Mouse (Mus musculus) kidney, postnatal 25 days (tissue): ENCODE data around the gene Tmem213.

Source experiments
- DNase-seq, 2 experiments: peaks; one replicate each; pipeline ENCODE4 v3.0.0; 2021; ENCODE audit warnings: mixed read lengths in 2 of 2

Tmem213 gene

GRCm38 (mm10) chr6:38118341-38118740 is 9.3 kb downstream of the Tmem213 start:
- no peak for DNase-seq

- peak; percentile 83 to 90 for DNase-seq
These were observed 11.8 kb downstream of the Tmem213 start for GRCm38 (mm10) chr6:38120681-38121371.

DNA sequence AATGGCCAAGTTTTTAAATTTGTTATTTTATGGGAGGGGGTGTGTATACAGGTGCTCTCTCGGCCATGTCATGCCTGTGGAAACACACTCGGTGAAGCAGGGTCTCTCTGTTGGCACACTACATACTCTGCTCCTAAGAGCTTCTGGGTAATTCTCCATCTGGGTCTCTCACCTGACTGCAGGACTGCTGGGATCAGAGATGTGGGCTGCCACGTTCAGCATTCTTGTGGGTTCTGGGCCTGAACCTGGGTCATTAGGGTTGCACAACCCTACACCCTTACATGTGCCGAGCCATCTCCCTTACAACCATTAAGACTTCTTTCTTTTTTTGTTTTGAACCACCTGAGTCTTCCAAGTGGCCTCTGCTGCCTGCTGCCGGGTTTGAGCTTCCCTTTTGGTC is 12.8 kb downstream of the Tmem213 start:
- DNase-seq = peak in 1 of 2 experiments; percentile 62

- DNase-seq = peak; percentile 63 to 84
These were observed 13.7 kb downstream of the Tmem213 start for GRCm38 (mm10) chr6:38122791-38123190.

DNA sequence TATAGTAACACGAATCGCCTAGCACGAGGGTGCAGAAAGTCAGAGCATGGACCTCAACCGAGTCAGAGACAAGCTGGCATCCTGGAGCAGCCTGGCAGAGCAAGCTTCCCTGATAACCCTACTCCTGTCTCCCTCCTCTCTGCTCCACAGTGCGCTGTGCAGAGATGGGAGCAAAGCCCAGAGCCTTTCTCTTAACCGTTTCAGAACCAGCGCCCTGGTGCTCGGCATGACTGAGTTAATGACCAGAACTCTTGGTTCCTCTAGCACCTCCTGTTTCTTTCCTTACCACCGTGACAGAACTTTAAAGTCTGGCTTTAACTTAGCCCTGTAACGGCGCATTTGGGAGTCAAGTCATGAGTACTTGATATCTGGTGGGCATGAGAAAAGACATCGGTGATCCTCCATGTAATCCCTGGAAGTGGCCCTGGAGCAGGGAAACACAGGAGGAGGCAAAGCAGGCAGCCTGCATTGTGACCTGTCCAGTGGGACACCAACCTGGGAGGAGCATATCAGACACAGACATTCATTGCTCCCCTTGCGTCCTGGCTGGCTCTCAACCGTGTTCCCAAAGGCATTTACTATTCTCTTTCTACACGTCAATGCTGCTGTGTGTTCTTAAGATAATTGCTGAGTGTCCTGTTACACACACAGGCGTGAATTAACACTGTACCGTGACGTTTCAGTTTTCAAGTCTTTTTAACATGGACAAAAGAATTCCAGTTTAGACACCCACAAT is 14.6 kb downstream of the Tmem213 start:
- peak in 1 of 2 experiments; percentile 58 for DNase-seq

GRCm38 (mm10) chr6:38124207-38124835 is 15.3 kb downstream of the Tmem213 start, which contains the start of gene Atp6v0a4:
Atp6v0a4 (minus strand) TSS chr6:38124586.
- DNase-seq = peak; percentile 88 to 92

DNA sequence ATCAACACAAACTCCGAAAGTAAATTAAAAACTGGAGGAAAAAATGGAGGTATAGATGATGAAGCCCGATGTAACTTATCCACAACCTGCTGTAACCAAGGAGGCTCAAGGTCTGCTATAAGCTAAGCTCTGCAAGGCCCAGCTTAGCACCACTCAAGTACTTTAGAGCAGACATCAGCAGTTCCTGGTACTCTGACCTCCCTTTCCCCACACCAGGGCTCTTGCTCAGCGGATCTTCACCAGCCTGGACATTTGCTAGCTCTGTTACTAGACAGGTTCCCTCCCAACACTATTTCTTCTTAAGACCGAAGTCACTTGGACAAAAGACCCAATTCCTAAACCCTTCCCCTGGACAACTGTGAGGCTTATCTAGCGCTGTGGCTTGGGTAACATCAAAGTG is 15.8 kb downstream of the Tmem213 start:
- DNase-seq = peak in 1 of 2 experiments; percentile 68

- peak in 1 of 2 experiments; percentile 63 for DNase-seq
These were observed 16.4 kb downstream of the Tmem213 start for GRCm38 (mm10) chr6:38125462-38125861.

DNA sequence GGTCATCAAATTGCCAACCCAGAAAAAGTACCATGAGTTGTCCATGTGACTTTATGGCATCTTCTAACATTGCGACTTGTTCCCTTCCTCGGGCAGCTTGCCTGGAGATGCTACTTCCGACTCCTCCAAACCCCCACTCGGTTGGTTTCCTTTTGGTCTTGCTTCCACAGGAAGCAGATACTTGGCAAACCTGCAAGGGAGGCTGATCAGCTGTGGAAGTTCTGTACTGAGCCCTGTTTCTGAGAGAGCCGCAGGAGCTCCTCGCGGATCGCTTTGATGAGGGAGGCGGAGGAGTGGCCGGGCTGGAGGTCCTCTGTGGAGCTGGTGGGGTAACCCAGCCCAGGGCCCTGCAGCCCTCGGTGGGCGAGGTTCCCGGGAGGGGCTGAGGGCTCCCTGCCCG is 19.1 kb downstream of the Tmem213 start:
- peak; percentile 55 to 69 for DNase-seq

DNA sequence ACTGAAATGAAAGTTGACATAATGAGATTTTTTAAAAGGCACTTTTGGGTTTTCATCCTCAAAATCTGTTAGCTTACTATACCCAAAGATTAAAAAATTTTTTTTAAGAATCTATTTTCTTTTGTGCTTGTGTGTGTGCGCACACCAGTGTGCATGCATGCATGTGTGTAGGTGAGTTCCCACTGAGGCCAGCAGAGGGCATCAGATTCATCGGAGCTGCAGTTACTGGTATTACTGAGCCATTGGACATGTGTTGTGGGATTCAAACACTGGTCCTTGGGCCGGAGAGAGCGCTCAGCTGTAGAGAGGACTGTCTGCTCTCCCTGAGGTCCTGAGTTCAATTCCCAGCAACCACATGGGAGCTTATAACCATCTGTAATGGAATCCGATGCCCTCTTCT is 20.8 kb downstream of the Tmem213 start:
- DNase-seq = no peak

DNA sequence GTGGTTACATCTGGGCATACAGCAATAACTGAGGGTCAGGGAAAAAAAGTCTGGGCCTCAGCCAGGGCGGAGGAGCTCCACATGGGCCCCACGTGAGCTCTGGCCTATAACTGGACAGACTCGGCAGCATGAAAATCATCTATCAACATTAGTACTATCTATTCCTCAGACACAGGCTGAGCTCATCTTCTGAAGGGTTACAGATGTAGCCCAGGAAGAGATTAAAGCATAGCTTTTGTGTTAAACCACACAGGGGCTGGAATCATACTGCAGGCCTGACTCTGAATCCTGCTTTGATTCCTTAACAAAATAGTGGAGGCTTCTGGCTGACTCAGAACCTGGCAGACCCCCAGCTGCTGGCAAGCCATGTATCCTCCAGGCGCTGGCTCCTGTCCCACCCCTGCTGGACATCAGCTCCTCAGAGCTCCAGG is 22.8 kb downstream of the Tmem213 start:
- DNase-seq = peak; percentile 78 to 82

GRCm38 (mm10) chr6:38134806-38135559 is 25.9 kb downstream of the Tmem213 start:
- DNase-seq = peak; percentile 53 to 58

DNA sequence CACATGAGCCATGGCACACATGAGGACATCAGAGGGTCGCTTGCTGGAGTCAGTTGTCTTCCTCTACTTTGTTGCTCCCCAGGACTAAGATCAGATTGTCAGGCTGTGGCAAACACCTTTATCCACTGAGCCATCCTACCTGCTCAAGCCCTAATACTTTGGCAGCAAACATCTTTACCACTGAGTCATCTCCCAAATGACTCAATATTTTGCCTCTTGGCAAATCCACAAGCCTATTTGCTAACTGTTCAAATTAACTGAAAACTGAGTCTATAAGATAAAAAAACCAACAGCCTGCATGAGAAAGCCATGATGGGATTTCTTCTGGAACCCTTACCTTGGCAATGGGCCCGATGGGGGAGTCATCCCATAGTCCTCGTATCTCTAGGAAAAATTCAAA is 30.0 kb downstream of the Tmem213 start:
- DNase-seq = no peak

DNA sequence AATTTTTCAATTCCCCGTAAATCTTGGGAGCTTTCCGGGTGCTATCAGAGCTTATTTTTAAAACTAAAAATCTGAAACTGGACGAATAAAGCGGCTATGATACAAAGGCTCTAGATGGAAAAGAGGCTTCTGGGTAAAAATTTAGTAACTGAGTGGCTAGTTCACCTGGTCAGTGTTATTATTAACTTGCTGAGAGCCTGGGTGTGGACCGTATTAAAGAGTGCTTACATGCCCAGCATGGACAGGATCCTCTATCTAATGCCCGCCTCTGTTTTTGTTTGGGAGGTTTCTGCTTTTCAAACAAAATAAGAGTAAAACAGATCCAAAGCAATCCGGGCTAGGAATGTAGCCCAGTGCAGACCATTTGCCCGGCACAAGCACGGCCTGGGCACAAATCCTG is 31.3 kb downstream of the Tmem213 start:
- DNase-seq = no peak

- DNase-seq = peak; percentile 79 to 86
These were observed 35.3 kb downstream of the Tmem213 start for GRCm38 (mm10) chr6:38144161-38144998.

- peak; percentile 65 to 84 for DNase-seq
These were observed 36.5 kb downstream of the Tmem213 start for GRCm38 (mm10) chr6:38145463-38146065.

DNA sequence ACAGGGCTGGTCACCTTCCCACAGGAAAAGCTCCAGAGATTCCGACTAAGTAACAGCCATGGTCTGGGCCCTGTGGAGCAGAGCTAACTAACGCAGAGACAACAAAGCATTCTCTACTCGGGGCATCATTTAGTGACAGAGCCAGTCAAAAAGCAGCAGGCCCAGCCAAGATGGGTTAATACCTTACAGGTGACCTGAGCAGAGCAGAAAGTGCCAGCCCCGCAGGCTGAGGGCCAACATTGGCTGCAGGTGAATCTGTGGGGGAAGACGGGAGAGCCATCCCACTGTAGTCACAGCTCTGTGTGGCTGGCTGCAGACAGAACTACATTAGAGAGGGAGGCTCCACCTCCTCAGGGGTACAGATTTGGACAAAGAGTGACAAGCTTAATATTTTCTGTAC is 38.2 kb downstream of the Tmem213 start:
- DNase-seq = peak; percentile 62 to 77

- DNase-seq = no peak
These were observed 39.6 kb downstream of the Tmem213 start for GRCm38 (mm10) chr6:38148626-38149025.

DNA sequence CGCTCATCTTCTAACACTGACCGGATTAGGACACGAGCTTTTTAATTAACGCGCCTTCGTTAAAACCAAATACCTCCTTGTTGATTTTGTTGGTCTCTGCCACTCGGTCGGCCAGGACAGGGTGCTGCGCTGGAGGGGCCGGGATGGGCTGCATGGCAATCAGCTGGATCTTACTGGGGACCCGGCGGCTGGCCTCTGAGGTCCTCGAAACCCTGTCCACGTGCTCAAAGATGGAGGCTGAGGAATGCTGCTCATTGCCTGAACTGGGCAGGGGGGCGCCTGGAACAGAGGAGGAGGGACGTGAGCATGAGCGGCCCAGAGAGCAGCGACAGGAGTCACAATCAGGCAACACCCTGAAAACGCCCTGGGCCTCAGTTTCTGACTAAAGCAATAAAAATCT is 40.4 kb downstream of the Tmem213 start:
- no peak for DNase-seq

DNA sequence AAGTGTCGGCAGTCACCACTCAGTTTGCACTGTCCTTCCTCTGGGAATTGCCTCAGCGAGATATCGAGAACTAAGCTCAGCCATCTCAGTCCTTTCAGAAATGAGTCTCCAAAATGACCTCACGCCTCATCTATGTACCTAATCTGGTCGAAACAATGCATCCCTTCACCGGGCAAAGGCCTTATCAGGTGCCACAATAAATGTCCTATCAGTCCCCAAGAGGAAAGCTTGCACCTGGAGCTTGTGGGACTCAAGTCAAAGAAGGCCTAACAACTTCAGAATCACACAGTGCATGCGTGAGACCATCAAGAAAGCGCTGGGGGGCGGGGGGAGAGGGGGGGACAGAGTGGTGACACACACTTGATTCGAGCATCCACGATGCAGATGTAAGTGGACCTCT is 43.2 kb downstream of the Tmem213 start:
- no peak for DNase-seq

- DNase-seq = no peak
These were observed 47.1 kb downstream of the Tmem213 start for GRCm38 (mm10) chr6:38156204-38156603.
